In the genomic region with DNA sequence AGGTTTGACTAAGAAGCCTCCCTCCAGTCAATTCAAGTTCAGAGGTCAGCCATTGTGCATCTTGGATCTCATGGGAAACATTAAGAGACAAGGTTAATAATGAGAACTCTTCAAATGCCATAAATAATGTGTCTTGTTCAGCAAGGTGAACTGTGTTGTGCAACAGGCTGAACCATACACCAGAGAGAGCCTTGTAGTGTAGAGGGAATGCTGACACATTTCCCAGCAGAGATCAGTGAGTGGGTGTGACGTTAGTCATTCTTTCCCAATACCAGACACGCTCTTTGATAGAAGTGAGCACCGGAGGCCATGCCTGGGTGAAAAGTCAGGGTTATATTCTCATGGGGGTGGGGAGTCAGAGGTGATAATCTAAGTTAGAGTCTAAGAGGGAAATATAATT, we compare ENCODE assay signal across 18 mouse cellular contexts. TPM values are rescaled to one million over a fixed set of nuclear protein-coding genes. Genes with fewer than 3 reads are reported as not detected.
"Had no signal": no experiment of that assay in that cellular context is flagged by ENCODE, and none has a peak within 500 bp of the region (broad histone marks: within the 10 kb centered on the region; RNA-seq: fewer than 3 reads in every experiment).

No protein-coding gene starts in this region.

- ATAC-seq: midbrain, embryonic 15.5 days had no signal

- H3K27me3 ChIP-seq: limb, embryonic 12.5 days; liver, embryonic 15.5 days; lung, embryonic 15.5 days; megakaryocyte, embryonic 14.5 days; midbrain, embryonic 15.5 days; neural tube, embryonic 12.5 days; stomach, embryonic 15.5 days had no signal

- DNase-seq: kidney, postnatal 10 days; kidney, postnatal 4 days; lung, postnatal 14 days; right cerebral cortex, postnatal 4 days; thymus, adult 2 months; thymus, postnatal 25 days had no signal

RNA-seq across cellular contexts. Expression of gene Trh, which starts 46.4 kb away (rescaled TPM):
- total RNA-seq: liver, adult 2 months; monocyte, adult 5-6 weeks; neutrophil, adult 5-6 weeks had no signal
- polyA plus RNA-seq: limb, embryonic 12.5 days; liver, adult 2 months; liver, embryonic 15.5 days; macrophage; spleen, adult 2 months had no signal
